Mouse (Mus musculus) adrenal gland, postnatal 36 days (tissue): ENCODE results near the gene Cdc42ep4. TPM values are rescaled to one million over a fixed set of nuclear protein-coding genes. Genes with fewer than 3 reads are reported as not detected.
A peak's percentile ranks its signal among the peaks of the same experiment; 100 is the strongest.

Experiments used
- DNase-seq, 2 experiments: peaks; one replicate each; pipeline ENCODE4 v3.0.0; 2021; ENCODE audit warnings: mixed read lengths in 1 of 2
- long read RNA-seq, 2 experiments: library from polyadenylated mRNA; stranded (forward); transcript quantifications; one replicate each; pipeline ENCODE4 v2.0.0; 2021; ENCODE audit warnings: borderline sequencing depth in 2 of 2
- total RNA-seq, 2 experiments: library from RNA; stranded (reverse); gene quantifications; 2 replicates each; pipeline ENCODE4 v1.2.3; 2021

The Cdc42ep4 gene
- 100 to 1,000 TPM; 128 to 136 TPM for total RNA-seq
- long read RNA-seq, experiment 1, transcript Cdc42ep4-201 (2 exons, 3,008 nt) = major isoform, 65 of 165 reads
- long read RNA-seq, experiment 1, transcript Cdc42ep4-202 (2 exons, 3,405 nt) = minor isoform, 12 of 165 reads
- long read RNA-seq, experiment 1, partial matches to known transcripts = 81 of 165 reads
- long read RNA-seq, experiment 1, other reads (novel, unspliced or antisense) = 3 of 165 reads
- long read RNA-seq, experiment 2, transcript Cdc42ep4-201 (2 exons, 3,008 nt) = major isoform, 23 of 36 reads
- long read RNA-seq, experiment 2, partial matches to known transcripts = 0 of 36 reads
- long read RNA-seq, experiment 2, other reads (novel, unspliced or antisense) = 9 of 36 reads

DNA sequence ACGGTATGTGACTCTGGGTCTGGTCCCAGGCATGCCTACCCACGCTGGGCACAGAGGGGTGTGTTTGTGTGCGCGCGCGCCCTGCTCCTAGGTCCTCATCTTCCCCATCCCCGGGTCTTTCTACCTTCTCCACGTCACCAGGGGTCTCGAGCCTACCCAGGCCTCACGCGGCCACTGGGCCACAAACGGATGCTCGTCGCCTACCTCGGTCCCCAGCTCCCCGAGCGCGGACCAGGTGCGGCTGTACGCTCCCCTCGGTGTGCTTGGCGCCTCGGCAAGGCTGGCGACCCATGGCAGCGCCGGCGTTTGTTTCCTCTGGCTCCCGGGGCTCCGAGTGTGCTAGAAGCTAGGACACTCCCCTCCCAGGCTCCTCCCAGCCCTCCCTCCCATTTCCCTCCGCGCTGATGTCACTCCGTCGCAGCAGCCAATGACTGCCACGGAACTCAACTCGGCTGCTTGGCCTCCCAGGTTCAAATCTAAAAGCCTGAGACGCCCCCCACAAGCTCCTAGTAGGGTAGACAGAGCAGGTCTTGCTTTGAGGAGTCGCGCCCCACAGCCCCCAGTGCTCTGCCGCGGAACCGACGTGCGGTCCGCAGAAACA is at the start of gene Cdc42ep4:
Cdc42ep4 (minus strand) TSS at position 398 of the 601 bp plus-strand sequence.
- peak; percentile 92 to 93 for DNase-seq

DNA sequence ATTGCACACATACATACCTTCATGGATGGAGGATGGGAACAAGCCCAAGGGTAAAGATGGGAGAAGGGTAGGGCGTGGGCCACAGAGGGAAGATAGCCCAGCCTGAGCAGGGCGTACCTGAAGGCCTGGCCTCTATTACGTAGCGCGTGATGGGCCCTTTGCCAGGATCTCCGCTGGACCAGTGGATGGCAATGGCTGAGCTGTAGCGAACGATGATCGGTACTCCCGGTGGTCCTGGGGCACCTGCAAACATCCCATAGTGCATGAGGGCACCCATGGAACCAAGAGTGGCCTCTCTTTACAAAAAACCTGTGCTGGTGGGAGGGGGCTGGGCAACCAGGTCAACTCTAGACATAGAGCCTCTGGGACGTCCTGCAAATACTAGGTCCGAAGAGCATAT is 48.3 kb upstream of the Cdc42ep4 start:
- no peak for DNase-seq

DNA sequence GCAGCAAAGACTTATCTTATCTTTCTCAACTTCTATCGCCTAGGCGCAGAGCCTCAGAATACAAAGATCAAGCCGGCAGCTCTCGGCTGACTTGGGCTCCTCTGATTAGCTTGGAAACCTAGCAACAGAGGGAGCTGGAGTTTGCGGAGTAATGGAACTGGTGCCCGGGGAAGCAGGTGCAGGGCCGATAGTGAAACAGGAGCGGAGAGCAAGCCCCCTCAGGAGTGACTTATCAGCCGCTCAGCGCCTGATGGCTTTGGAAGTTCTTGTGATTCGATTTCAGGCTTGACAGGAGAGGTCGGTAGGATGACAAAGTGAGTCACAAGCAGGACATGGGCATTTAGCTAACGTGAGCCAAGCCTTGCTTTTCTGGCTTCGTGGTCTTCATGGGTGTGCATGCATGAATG is 47.4 kb upstream of the Cdc42ep4 start:
- DNase-seq = peak in 1 of 2 experiments; percentile 18

GRCm38 (mm10) chr11:113798011-113798410 is 46.3 kb upstream of the Cdc42ep4 start:
- DNase-seq = no peak

DNA sequence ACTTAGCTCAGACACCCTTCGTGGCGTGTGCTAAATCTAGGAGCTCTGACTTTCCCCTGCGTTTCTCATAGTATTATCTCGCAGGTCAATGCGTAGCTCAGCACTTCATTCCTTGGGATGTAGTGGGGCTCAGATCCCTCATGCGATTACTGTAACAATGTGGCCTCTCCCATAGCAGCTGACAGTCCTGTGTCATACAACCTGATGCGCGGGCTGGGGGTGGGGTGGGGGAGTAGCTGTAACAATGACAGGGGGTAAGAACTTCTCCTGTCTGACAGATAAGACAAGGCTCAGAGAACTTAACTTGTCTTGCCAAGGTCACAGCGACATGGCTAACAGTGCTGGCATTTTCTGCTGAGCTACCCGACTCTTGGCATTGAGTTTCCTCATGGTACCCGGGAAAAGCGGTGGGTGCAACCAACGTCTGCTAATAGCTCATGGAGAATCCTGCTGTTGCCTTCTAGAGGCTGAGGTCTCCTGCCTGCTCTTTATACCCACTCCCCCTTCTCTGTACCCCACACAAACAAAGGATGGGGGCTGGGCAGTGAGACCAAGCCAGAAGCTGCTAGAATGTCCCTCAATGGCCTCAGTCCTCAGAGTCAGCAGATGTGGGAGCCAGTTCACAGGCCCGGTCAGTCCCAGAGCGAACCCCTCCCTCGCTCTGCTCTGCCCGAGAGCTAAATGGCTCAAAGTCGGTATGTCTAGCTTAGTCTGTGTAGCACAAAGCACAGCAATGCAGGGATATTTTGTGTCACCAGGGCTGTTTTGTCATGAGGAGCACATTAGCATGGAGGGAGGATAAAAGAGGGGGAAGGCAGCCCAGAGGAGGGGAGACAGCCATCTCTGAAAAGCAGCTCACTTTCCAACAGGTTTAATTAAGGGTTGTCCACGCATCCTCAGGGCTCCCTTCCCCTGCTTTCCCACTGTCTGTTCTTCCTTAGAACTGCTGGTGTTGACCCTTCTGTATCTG is 45.6 kb upstream of the Cdc42ep4 start:
- DNase-seq = no peak

GRCm38 (mm10) chr11:113795846-113796245 is 44.2 kb upstream of the Cdc42ep4 start:
- DNase-seq = no peak

DNA sequence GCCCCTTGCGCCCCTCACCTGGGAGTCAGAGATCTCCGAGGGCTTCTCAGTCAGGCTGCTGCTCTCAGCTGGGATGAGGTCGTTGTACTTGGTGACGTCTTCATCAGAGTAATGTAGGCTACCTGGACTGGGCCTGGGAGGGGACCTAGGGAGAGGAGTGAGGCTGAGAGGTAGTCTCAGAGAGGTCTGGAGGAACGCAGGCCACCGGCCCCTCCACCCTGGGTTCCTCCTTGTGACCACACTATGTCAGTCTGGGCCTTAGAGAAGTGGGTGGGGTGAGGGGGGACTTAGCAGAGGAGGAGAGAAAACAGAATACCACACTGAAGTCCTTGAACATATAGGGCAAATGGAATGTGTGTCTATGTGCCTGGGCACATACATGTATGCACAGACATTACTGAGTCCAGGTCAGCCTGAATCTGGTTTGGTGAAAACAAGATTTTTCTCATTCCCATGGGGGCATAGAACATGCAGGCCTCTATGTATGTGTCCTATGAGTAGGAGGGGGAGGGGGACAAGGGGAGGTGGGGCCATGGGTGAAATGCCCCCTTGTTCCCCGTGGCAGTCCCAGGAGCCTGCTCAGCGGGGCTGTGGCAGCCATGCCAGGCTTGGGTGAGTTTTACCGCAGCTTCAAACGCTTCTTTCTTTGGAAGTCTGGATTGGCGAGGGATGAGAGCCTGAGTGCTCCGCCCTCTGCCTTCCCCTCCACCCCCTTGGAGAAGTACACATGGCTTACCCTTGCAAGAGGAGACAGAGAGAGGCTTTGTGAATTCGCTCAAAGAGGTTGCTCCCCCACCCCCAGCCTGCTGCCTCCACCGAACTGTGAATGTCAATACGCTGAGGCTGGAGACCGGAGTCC is 39.9 kb upstream of the Cdc42ep4 start:
- no peak for DNase-seq

GRCm38 (mm10) chr11:113789101-113789500 is 37.4 kb upstream of the Cdc42ep4 start:
- DNase-seq = no peak

GRCm38 (mm10) chr11:113788183-113788789 is 36.6 kb upstream of the Cdc42ep4 start:
- peak in 1 of 2 experiments; percentile 60 for DNase-seq

DNA sequence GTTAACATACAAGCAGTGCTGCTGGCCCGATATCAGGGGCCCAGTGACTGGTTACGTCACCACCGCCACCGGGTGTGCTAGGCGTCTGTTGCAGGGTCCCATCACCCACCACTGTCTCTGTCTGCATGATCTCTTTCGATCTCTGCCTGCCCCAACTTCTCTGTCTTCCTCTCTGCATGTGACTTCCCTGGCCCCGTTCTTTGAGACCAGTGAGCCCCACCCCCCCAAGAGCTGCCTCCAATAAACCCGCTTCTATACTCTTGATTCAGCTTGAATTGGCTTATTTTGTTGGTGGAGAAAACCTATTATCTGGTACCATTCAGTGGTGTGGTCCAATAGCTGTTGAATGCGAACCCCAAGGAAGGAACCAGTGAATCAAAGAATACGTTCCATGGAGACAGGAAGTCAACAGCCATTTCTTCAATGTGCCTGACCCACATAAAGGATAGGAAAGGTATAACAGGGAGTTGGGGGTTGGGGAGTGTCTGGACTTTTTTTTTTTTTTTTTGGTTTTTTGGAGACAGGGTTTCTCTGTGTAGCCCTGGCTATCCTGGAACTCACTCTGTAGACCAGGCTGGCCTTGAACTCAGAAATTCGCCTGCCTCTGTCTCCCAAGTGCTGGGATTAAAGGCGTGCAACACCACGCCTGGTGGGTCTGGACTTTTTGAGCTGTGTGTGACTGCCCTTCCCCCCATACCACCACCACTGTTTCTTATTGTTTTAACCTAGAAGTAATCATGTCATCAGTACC is 35.9 kb upstream of the Cdc42ep4 start:
- DNase-seq = no peak

DNA sequence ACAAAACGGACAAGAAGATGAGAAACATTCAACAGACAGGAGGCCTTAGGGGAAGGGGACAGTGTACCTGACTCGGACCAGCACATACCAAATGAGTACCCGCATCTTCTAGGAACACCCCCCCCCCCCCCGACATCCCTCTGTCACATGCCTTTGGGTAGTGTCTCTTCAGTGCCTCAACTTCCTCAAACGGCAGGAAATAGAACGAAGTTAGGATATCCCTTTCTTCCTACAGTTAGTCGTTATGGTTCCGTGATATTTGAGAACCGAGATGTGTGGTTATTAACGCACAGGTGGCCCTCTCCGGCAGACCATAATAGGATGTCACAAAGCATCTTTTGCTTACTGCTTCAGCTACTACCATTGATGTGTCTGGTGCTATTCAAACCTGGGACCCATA is 35.3 kb upstream of the Cdc42ep4 start:
- DNase-seq = no peak

DNA sequence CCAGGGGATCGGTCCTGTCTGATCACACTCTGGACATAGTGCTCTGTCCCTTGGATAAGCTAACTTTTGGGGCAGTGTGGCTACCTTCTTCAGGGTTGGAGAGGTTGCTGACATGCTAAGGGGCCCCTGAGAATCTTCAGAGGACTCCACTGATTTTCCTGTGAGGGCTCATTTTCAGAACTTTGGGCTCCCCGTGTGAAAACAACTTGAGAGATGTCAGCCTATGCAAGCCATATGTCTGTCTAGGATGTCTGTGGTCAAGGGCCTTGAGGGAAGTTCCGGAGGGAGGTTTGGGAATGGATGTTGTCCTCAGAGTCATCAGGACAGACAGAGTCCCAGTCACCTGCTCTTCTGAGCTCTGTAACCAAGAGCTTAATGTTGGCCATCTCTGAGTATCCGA is 34.7 kb upstream of the Cdc42ep4 start:
- no peak for DNase-seq

- DNase-seq = peak in 1 of 2 experiments; percentile 56
Measured at GRCm38 (mm10) chr11:113785406-113786171, 33.9 kb upstream of the Cdc42ep4 start.

DNA sequence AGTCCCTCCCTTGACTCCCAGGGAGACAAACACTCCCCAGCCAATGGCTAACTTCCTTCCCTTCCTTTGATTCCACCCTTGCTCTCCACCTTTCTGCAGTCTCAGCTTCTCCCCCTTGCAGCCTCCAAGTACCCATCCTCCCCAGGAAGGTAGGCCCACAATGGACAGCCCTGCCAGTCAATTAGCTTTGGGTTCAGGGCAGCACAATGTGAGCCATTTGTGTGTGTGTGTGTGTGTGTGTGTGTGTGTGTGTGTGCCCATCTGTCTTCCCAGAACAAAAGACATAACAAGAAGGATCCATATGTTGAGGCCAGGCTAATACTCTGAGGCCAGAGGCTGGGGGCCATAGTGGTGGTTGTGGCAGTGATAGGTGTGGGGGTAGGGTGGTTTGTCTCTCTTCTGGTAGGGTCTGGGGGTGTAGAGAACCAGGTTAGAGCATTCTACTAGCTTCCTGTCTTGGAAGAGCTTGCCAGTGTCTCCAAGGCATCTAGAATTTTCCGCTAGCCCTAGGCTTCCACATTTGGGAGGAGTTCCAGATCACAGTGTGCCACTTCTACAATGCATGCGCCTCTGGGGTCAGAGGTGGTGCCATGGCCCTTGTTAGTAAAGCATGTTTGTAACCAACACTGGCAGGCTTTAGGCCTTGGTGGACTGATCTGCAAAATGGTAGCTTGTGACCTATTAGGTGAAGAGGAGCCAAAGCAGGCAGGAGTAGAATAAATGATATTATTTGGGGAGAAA is 33.1 kb upstream of the Cdc42ep4 start:
- no peak for DNase-seq

DNA sequence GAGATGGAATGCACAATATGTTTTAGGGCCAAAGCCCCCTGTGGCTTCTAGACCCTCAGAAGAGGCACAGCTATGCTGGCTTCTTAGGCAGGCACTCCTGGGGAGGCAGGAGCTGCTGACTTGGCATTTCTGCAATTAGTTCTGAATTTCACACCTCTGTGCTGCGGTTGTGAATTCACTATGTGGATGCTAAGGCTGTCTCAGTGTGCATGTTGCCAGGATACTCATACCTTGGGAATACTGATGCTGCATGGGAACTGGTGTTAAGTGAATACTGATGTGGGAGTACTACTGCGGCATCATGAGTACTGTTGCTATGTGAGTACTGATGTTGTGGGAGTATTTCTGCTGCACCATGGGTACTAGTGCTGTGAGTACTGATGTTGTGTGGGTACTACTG is 30.8 kb upstream of the Cdc42ep4 start:
- no peak for DNase-seq

GRCm38 (mm10) chr11:113782006-113782405 is 30.3 kb upstream of the Cdc42ep4 start:
- DNase-seq = no peak

DNA sequence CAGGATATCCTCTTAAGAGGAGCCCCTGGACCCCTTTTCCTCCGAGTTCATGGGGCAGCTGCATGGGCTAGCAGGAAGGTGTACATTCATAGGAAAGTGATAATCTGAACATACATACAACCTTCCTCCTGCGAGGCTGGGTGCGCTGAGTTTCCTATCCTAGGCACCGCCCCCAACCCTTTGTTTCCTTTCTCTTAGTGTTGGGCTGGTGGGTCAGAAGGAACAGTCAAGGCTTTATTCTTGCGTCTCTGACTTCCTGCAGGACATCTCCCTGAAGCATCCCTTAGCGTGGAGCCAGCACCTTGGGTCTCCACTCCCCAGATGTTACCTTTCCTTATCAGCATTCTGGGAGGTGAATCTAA is 28.0 kb upstream of the Cdc42ep4 start:
- DNase-seq = no peak

DNA sequence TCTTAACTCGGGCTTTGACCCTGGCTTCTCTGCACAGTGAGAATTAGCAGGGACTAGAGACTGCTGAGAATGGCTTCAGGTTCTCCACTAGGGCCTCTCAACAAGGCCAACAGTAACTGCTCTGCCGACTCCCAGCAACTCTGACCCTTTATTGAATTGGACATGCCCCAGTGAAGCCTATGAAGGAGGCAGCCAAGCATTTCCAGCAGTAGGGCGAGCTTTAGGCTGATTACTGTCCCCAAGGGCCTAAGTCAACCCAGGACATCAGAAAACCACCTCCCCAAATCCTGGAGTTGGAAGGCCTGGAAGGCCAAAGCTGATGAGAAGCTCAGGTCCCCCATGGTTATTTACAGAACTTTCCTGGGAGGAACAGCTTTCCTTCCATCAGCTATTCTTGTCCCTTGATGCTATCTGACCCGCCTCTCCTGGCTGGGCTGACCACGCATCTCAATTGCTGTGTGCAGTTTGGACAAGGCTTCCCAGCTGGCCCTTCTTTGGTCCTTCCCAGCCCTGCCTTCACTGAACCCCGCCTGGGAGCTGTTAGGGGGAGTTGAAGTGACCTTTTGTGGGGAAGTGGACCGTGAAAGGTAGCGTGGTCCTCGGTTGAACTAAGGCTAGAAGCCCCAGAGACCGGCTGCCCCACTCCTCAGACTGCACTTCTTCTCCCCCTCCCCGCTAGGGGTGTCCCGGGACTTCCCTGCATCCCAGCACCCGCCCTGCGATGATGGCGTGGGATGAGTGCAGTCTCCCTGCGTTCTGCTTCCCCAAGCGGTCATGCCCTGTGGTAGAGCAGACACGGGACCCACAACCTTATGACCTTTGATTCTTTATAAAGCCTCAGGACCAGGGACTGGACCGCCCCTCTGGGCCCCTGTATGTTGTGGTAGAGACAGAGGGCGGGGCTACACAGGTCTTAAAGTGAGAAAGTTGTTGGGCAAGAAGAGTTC is 27.3 kb upstream of the Cdc42ep4 start:
- DNase-seq = no peak
